In genomic region chr11:79075044-79075443, GRCm38 (mm10) we compare ENCODE assay signal across 26 mouse cellular contexts.
DNase-seq lines count a peak whose midpoint lies in the region; ATAC-seq and TF ChIP-seq lines count a peak whose summit lies in the region.
"Had no signal": no experiment of that assay in that cellular context is flagged by ENCODE, and none has a peak within 500 bp of the region (broad histone marks: within the 10 kb centered on the region; RNA-seq: fewer than 3 reads in every experiment).

No protein-coding gene starts in this region.

- no peak overlapping the region for H3K4me3 ChIP-seq in liver, embryonic 12.5 days
- no peak overlapping the region for H3K4me3 ChIP-seq in liver, embryonic 11.5 days (ENCODE audit: low read depth, low read length)
- H3K4me3 ChIP-seq in megakaryocyte, embryonic 14.5 days (replicated peaks), result peak overlapping the region; percentile 16
- H3K4me3 ChIP-seq in liver, embryonic 16.5 days (ENCODE audit: low read depth, low read length), result no peak overlapping the region
- no peak overlapping the region for H3K4me3 ChIP-seq in layer of hippocampus, adult 2 months
- H3K4me3 ChIP-seq: embryonic facial prominence, embryonic 12.5 days; embryonic facial prominence, embryonic 15.5 days; gastrocnemius, adult 2 months; heart, embryonic 12.5 days; heart, embryonic 15.5 days; hindbrain, embryonic 13.5 days had no signal

- no peak overlapping the region for H3K9ac ChIP-seq in liver, embryonic 12.5 days
- no peak overlapping the region for H3K9ac ChIP-seq in liver, embryonic 11.5 days (ENCODE audit: low read depth, low read length)
- 0 out of 2 replicates have a peak overlapping the region, but pooled peaks have one; percentile 17 for H3K9ac ChIP-seq in liver, embryonic 16.5 days (ENCODE audit: low read depth, low read length)
- H3K9ac ChIP-seq: embryonic facial prominence, embryonic 12.5 days; embryonic facial prominence, embryonic 15.5 days; forebrain, postnatal 0 days; heart, embryonic 12.5 days; heart, embryonic 15.5 days; hindbrain, embryonic 13.5 days had no signal

- TF ChIP-seq CTCF in layer of hippocampus, adult 2 months (conservative IDR thresholded peaks at IDR 0.05), result no peak

- WGBS in liver, embryonic 12.5 days (ENCODE audit: insufficient replicate concordance), result 71% methylated on average over 3 of the region's 3 CpGs
- 63% methylated on average over 3 of the region's 3 CpGs for WGBS in liver, embryonic 11.5 days
- 67% methylated on average over 3 of the region's 3 CpGs for WGBS in liver, embryonic 16.5 days (ENCODE audit: insufficient replicate concordance)

- H3K9me3 ChIP-seq in liver, embryonic 12.5 days (replicated peaks), result no peaks in the 10 kb centered on the region
- no peaks in the 10 kb centered on the region for H3K9me3 ChIP-seq in liver, embryonic 11.5 days (ENCODE audit: control insufficient read depth, low read length)
- H3K9me3 ChIP-seq in megakaryocyte, embryonic 14.5 days, result no peaks in the 10 kb centered on the region
- no peaks in the 10 kb centered on the region for H3K9me3 ChIP-seq in liver, embryonic 16.5 days (replicated peaks; ENCODE audit: control insufficient read depth, low read length)
- H3K9me3 ChIP-seq: embryonic facial prominence, embryonic 12.5 days; embryonic facial prominence, embryonic 15.5 days; heart, embryonic 12.5 days; heart, embryonic 15.5 days; hindbrain, embryonic 13.5 days had no signal

- no peaks in the 10 kb centered on the region for H3K27me3 ChIP-seq in liver, embryonic 12.5 days (replicated peaks)
- no peaks in the 10 kb centered on the region for H3K27me3 ChIP-seq in liver, embryonic 11.5 days (replicated peaks; ENCODE audit: control insufficient read depth, insufficient read depth, low read length)
- H3K27me3 ChIP-seq in megakaryocyte, embryonic 14.5 days (replicated peaks), result no peaks in the 10 kb centered on the region
- no peaks in the 10 kb centered on the region for H3K27me3 ChIP-seq in liver, embryonic 16.5 days (ENCODE audit: control insufficient read depth, insufficient read depth, low read depth, low read length)
- H3K27me3 ChIP-seq: embryonic facial prominence, embryonic 12.5 days; embryonic facial prominence, embryonic 15.5 days; heart, embryonic 12.5 days; heart, embryonic 15.5 days; hindbrain, embryonic 13.5 days had no signal

- peak overlapping the region; percentile 6; the same call in 1 of the 2 replicates for H3K4me2 ChIP-seq in liver, embryonic 12.5 days
- no peak overlapping the region for H3K4me2 ChIP-seq in liver, embryonic 11.5 days
- no peak overlapping the region for H3K4me2 ChIP-seq in liver, embryonic 16.5 days (ENCODE audit: low read depth, low read length)
- H3K4me2 ChIP-seq: embryonic facial prominence, embryonic 12.5 days; embryonic facial prominence, embryonic 15.5 days; heart, embryonic 12.5 days; heart, embryonic 15.5 days; hindbrain, embryonic 13.5 days had no signal

- H3K4me1 ChIP-seq in liver, embryonic 12.5 days, result peaks cover 73% of the 10 kb centered on the region
- H3K4me1 ChIP-seq in liver, embryonic 11.5 days (replicated peaks; ENCODE audit: control insufficient read depth, insufficient read depth, low read length), result peaks cover 42% of the 10 kb centered on the region
- H3K4me1 ChIP-seq in megakaryocyte, embryonic 14.5 days, result peaks cover 100% of the 10 kb centered on the region
- H3K4me1 ChIP-seq in liver, embryonic 16.5 days (ENCODE audit: control insufficient read depth, low read depth, low read length), result peaks cover 56% of the 10 kb centered on the region

- DNase-seq in liver, embryonic 11.5 days (ENCODE audit: low spot score), result no peak
- DNase-seq in layer of hippocampus, adult 2 months (ENCODE audit: low spot score in 2 of 2), result no peak
- DNase-seq: adrenal gland, adult 2 months; adrenal gland, postnatal 14 days; cerebellum, adult 11 months; cerebellum, adult 2 months; cerebellum, adult 9-11 months; cerebellum, postnatal 25 days; forebrain, postnatal 0 days; gastrocnemius, adult 2 months; gastrocnemius, postnatal 14 days; heart, adult 11 months; heart, postnatal 10 days; heart, postnatal 4 days had no signal

- peak overlapping the region; percentile 58; the same call in 1 of the 2 replicates for H3K27ac ChIP-seq in liver, embryonic 12.5 days
- H3K27ac ChIP-seq in liver, embryonic 11.5 days (ENCODE audit: low read depth, low read length), result no peak overlapping the region
- no peak overlapping the region for H3K27ac ChIP-seq in liver, embryonic 16.5 days (ENCODE audit: low read length)
- H3K27ac ChIP-seq in layer of hippocampus, adult 2 months, result no peak overlapping the region
- H3K27ac ChIP-seq: embryonic facial prominence, embryonic 12.5 days; embryonic facial prominence, embryonic 15.5 days; heart, embryonic 15.5 days; hindbrain, embryonic 13.5 days had no signal

- peaks cover 8% of the 10 kb centered on the region for H3K36me3 ChIP-seq in liver, embryonic 12.5 days
- H3K36me3 ChIP-seq in liver, embryonic 11.5 days (ENCODE audit: control insufficient read depth, insufficient read depth, low read length), result no peaks in the 10 kb centered on the region
- peaks cover 79% of the 10 kb centered on the region for H3K36me3 ChIP-seq in megakaryocyte, embryonic 14.5 days (replicated peaks; ENCODE audit: low read length)
- H3K36me3 ChIP-seq in liver, embryonic 16.5 days (ENCODE audit: control insufficient read depth, insufficient read depth), result no peaks in the 10 kb centered on the region
- H3K36me3 ChIP-seq: embryonic facial prominence, embryonic 12.5 days had no signal

- no peak for ATAC-seq in liver, embryonic 12.5 days
- ATAC-seq in liver, embryonic 11.5 days (replicated peaks; ENCODE audit: low FRiP score), result no peak
- ATAC-seq in megakaryocyte, adult 5-6 weeks (ENCODE audit: poor library complexity, severe bottlenecking), result no peak
- no peak for ATAC-seq in liver, embryonic 16.5 days (ENCODE audit: low read depth)
- ATAC-seq: CD4-positive, CD25-positive, alpha-beta regulatory T cell, adult 4 months; forebrain, embryonic 14.5 days; forebrain, postnatal 0 days; hindbrain, embryonic 16.5 days had no signal
